Mouse (Mus musculus) heart, adult 9 months (tissue): ENCODE data around the gene Rhoj.

Experiments used
- DNase-seq, 2 experiments: peaks; one replicate each; pipeline ENCODE4 v3.0.0; 2022; ENCODE audit warnings: low spot score in 2 of 2

The Rhoj gene

GRCm38 (mm10) chr12:75307961-75308951 lies at the start of gene Rhoj:
Gene Rhoj (plus strand): TSS chr12:75308322.
- DNase-seq: peak; percentile 91

- no peak for DNase-seq
Measured at GRCm38 (mm10) chr12:75271726-75272125, 36.4 kb upstream of the Rhoj start.

- DNase-seq: no peak
Measured at GRCm38 (mm10) chr12:75275730-75276129, 32.4 kb upstream of the Rhoj start.

- no peak for DNase-seq
Measured at GRCm38 (mm10) chr12:75277425-75277824, 30.7 kb upstream of the Rhoj start.

- peak; percentile 28 to 59 for DNase-seq
Measured at GRCm38 (mm10) chr12:75280502-75280901, 27.6 kb upstream of the Rhoj start.

- DNase-seq: peak; percentile 27 to 59
Measured at GRCm38 (mm10) chr12:75283226-75283625, 24.9 kb upstream of the Rhoj start.

- peak; percentile 67 to 75 for DNase-seq
Measured at GRCm38 (mm10) chr12:75286166-75286565, 22.0 kb upstream of the Rhoj start.

- DNase-seq: no peak
Measured at GRCm38 (mm10) chr12:75290524-75290923, 17.6 kb upstream of the Rhoj start.

- DNase-seq: no peak
Measured at GRCm38 (mm10) chr12:75291556-75291955, 16.6 kb upstream of the Rhoj start.

GRCm38 (mm10) chr12:75292939-75293338 lies 15.2 kb upstream of the Rhoj start:
- DNase-seq: no peak

- no peak for DNase-seq
Measured at GRCm38 (mm10) chr12:75299865-75300264, 8.3 kb upstream of the Rhoj start.

- peak; percentile 88 to 91 for DNase-seq
Measured at GRCm38 (mm10) chr12:75304132-75304531, 4.0 kb upstream of the Rhoj start.

GRCm38 (mm10) chr12:75309756-75310155 lies 1.6 kb downstream of the Rhoj start:
- DNase-seq: peak; percentile 61 to 66

- peak; percentile 56 to 62 for DNase-seq
Measured at GRCm38 (mm10) chr12:75310766-75311165, 2.6 kb downstream of the Rhoj start.

GRCm38 (mm10) chr12:75311879-75312278 lies 3.8 kb downstream of the Rhoj start:
- DNase-seq: no peak

GRCm38 (mm10) chr12:75313992-75314391 lies 5.9 kb downstream of the Rhoj start:
- DNase-seq: no peak

- no peak for DNase-seq
Measured at GRCm38 (mm10) chr12:75315851-75316250, 7.7 kb downstream of the Rhoj start.

GRCm38 (mm10) chr12:75320441-75320925 lies 12.4 kb downstream of the Rhoj start:
- DNase-seq: peak; percentile 72 to 78

- no peak for DNase-seq
Measured at GRCm38 (mm10) chr12:75321189-75321588, 13.1 kb downstream of the Rhoj start.

- no peak for DNase-seq
Measured at GRCm38 (mm10) chr12:75329188-75329587, 21.1 kb downstream of the Rhoj start.

- DNase-seq: no peak
Measured at GRCm38 (mm10) chr12:75339894-75340293, 31.8 kb downstream of the Rhoj start.

GRCm38 (mm10) chr12:75340331-75340730 lies 32.2 kb downstream of the Rhoj start:
- DNase-seq: no peak

GRCm38 (mm10) chr12:75348551-75348950 lies 40.4 kb downstream of the Rhoj start:
- DNase-seq: no peak
